Mouse (Mus musculus): ENCODE results near the gene Tspan5.

GRCm38 (mm10) chr3:138927437-138927836 lies 185.4 kb downstream of the Tspan5 start:
- TF ChIP-seq CTCF (IDR thresholded peaks at IDR 0.05; ENCODE audit: extremely low read depth, insufficient read depth, insufficient read length, insufficient replicate concordance), result no peak
- no peak for TF ChIP-seq POLR2A (IDR thresholded peaks at IDR 0.05; ENCODE audit: low read depth, low read length)
